Mouse (Mus musculus) lung, adult 2 months (tissue): ENCODE measurements around the gene 2310034G01Rik.

Experiments used
- CTCF ChIP-seq: fragments of 200-500 bp; IDR thresholded peaks from 2 replicates; pipeline ENCODE4 v1.5.1; 2011; ENCODE audit warnings: mild to moderate bottlenecking, low read length, control low read depth; ENCODE audit not compliant: insufficient read depth
- POLR2A ChIP-seq: fragments of 200-500 bp; IDR thresholded peaks from 2 replicates; pipeline ENCODE4 v1.6.1; 2011; ENCODE audit warnings: low read depth, mild to moderate bottlenecking, control low read depth, low read length, borderline replicate concordance; ENCODE audit errors: extremely low read depth

DNA sequence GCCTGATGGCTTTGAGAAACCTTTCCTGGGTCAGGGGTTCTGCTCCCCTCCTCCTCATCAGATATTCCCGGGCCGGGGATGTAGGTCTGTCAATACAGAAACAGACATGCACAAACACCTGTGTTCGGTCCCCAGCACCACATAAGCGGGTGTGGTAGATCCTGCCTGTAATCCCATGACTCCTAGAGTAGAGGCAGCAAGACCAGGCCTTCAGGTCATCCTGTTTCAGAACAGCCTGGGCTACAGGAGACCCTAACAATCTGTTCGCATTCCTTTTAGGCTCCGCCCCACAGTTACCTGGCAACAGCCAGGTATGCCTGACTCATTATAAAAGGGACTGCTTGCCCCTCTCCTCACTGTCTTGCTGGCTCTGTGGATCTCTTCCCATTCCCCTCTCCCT lies 552 bp downstream of the 2310034G01Rik start:
- TF ChIP-seq CTCF (no peak), POLR2A (no peak)
